Mouse (Mus musculus) erythroblast, embryonic 14.5 days (primary cell): ENCODE measurements around the gene Sypl2.

ENCODE experiments used
- GATA1 ChIP-seq: IDR thresholded peaks from 2 replicates; pipeline ENCODE4 v1.6.1; 2012; ENCODE audit warnings: low read length, inconsistent platforms, mixed read lengths
- TAL1 ChIP-seq: IDR thresholded peaks from 3 replicates; pipeline ENCODE4 v1.6.1; 2012; ENCODE audit warnings: low read length, inconsistent platforms, mixed read lengths

- TF ChIP-seq GATA1 (no peak), TAL1 (no peak)
Observed at GRCm38 (mm10) chr3:108165532-108166315, 60.7 kb downstream of the Sypl2 start.
